Mouse (Mus musculus): ENCODE data around the gene Ccn2.

DNA sequence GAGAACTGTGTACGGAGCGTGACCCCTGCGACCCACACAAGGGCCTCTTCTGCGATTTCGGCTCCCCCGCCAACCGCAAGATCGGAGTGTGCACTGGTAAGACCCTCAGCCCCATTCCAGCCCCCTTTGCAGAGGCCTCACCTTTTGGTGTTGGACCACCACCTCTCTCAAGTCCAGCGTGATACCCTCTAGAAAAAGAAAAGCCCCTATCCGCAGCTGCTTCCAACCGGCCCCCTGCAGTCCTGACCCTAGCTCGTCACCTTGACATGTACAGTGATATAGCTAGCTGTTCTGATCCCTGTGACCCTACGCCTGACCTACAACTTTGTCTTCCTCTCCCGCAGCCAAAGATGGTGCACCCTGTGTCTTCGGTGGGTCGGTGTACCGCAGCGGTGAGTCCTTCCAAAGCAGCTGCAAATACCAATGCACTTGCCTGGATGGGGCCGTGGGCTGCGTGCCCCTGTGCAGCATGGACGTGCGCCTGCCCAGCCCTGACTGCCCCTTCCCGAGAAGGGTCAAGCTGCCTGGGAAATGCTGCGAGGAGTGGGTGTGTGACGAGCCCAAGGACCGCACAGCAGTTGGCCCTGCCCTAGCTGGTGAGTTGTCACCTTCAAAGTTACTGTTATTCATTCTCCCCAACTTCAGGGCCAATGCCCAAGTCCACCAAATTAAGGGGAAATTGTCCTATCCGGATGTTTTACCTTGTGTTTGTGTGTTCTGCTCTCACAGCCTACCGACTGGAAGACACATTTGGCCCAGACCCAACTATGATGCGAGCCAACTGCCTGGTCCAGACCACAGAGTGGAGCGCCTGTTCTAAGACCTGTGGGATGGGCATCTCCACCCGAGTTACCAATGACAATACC, 994 bp downstream of the Ccn2 start:
- TF ChIP-seq POLR2A (IDR thresholded peaks at IDR 0.05; ENCODE audit: insufficient read depth, low read depth, low read length) (no peak), EP300 (IDR thresholded peaks at IDR 0.05; ENCODE audit: insufficient read depth, low read depth, low read length) (no peak)
